In genomic region chr10:6930398-6930797, GRCm38 (mm10) we compare ENCODE assay signal across 25 mouse cellular contexts.
"Had no signal": no experiment of that assay in that cellular context is flagged by ENCODE, and none has a peak within 500 bp of the region (broad histone marks: within the 10 kb centered on the region; RNA-seq: fewer than 3 reads in every experiment).

No protein-coding gene starts in this region.

- H3K36me3 ChIP-seq: heart, embryonic 10.5 days; heart, embryonic 12.5 days; hindbrain, embryonic 10.5 days; hindbrain, embryonic 12.5 days; intestine, embryonic 15.5 days; limb, embryonic 13.5 days; limb, embryonic 15.5 days had no signal

- H3K9ac ChIP-seq: heart, embryonic 12.5 days; hindbrain, embryonic 12.5 days; hindbrain, embryonic 14.5 days; intestine, embryonic 15.5 days; limb, embryonic 13.5 days; limb, embryonic 15.5 days had no signal

- H3K9me3 ChIP-seq: heart, embryonic 10.5 days; heart, embryonic 12.5 days; hindbrain, embryonic 10.5 days; hindbrain, embryonic 12.5 days; intestine, embryonic 15.5 days; limb, embryonic 13.5 days; limb, embryonic 15.5 days had no signal

- H3K4me1 ChIP-seq: heart, embryonic 10.5 days; heart, embryonic 12.5 days; hindbrain, embryonic 10.5 days; hindbrain, embryonic 12.5 days; intestine, embryonic 15.5 days; limb, embryonic 13.5 days; limb, embryonic 15.5 days had no signal

- ATAC-seq: hindbrain, embryonic 16.5 days; inflammation-experienced regulatory T-cells, adult 6 months; intestine, embryonic 15.5 days; intestine, postnatal 0 days had no signal

- DNase-seq: gastrocnemius, adult 2 months; gastrocnemius, postnatal 10 days; gastrocnemius, postnatal 25 days; heart, adult 18-20 months; heart, postnatal 10 days; heart, postnatal 4 days; kidney, adult 18-20 months; kidney, adult 8-10 months; kidney, postnatal 10 days; kidney, postnatal 25 days; kidney, postnatal 4 days; layer of hippocampus, postnatal 36 days; left cerebral cortex, postnatal 4 days had no signal

- H3K27ac ChIP-seq: gastrocnemius, adult 2 months; heart, embryonic 10.5 days; hindbrain, embryonic 10.5 days; hindbrain, embryonic 12.5 days; hindbrain, embryonic 14.5 days; intestine, embryonic 15.5 days; layer of hippocampus, adult 2 months; limb, embryonic 13.5 days; limb, embryonic 15.5 days had no signal

- H3K4me2 ChIP-seq: heart, embryonic 12.5 days; hindbrain, embryonic 12.5 days; hindbrain, embryonic 14.5 days; intestine, embryonic 15.5 days; limb, embryonic 13.5 days; limb, embryonic 15.5 days had no signal

- H3K27me3 ChIP-seq: heart, embryonic 12.5 days; hindbrain, embryonic 12.5 days; intestine, embryonic 15.5 days; limb, embryonic 13.5 days; limb, embryonic 15.5 days had no signal

- H3K4me3 ChIP-seq: gastrocnemius, adult 2 months; heart, embryonic 10.5 days; heart, embryonic 12.5 days; hindbrain, embryonic 10.5 days; hindbrain, embryonic 12.5 days; intestine, embryonic 15.5 days; layer of hippocampus, adult 2 months; limb, embryonic 13.5 days; limb, embryonic 15.5 days had no signal
